Mouse (Mus musculus) urinary bladder, postnatal 10 days (tissue): ENCODE data around the gene Afg1l.

Source experiments
- DNase-seq: peaks from one replicate; pipeline ENCODE4 v3.0.0; 2022; ENCODE audit warnings: low spot score

Gene Afg1l

GRCm38 (mm10) chr10:42383708-42384107, 94.7 kb downstream of the Afg1l start:
- no peak for DNase-seq

- no peak for DNase-seq
Measured at GRCm38 (mm10) chr10:42364216-42364615, 114.1 kb downstream of the Afg1l start.

- no peak for DNase-seq
Measured at GRCm38 (mm10) chr10:42355980-42356379, 122.4 kb downstream of the Afg1l start.

- no peak for DNase-seq
Measured at GRCm38 (mm10) chr10:42347986-42348385, 130.4 kb downstream of the Afg1l start.

- DNase-seq = no peak
Measured at GRCm38 (mm10) chr10:42347127-42347526, 131.2 kb downstream of the Afg1l start.

GRCm38 (mm10) chr10:42346179-42346877, 132.0 kb downstream of the Afg1l start:
- no peak for DNase-seq

GRCm38 (mm10) chr10:42342714-42343113, 135.7 kb downstream of the Afg1l start:
- no peak for DNase-seq

- no peak for DNase-seq
Measured at GRCm38 (mm10) chr10:42341815-42342457, 136.4 kb downstream of the Afg1l start.

GRCm38 (mm10) chr10:42340426-42340793, 138.0 kb downstream of the Afg1l start:
- no peak for DNase-seq

- no peak for DNase-seq
Measured at GRCm38 (mm10) chr10:42339773-42340425, 138.5 kb downstream of the Afg1l start.

GRCm38 (mm10) chr10:42338456-42338855, 139.9 kb downstream of the Afg1l start:
- no peak for DNase-seq

GRCm38 (mm10) chr10:42327576-42327975, 150.8 kb downstream of the Afg1l start:
- no peak for DNase-seq

GRCm38 (mm10) chr10:42325305-42325704, 153.1 kb downstream of the Afg1l start:
- no peak for DNase-seq

- DNase-seq = no peak
Measured at GRCm38 (mm10) chr10:42323978-42324377, 154.4 kb downstream of the Afg1l start.

GRCm38 (mm10) chr10:42313222-42313786, 165.1 kb downstream of the Afg1l start:
- DNase-seq = no peak

GRCm38 (mm10) chr10:42312557-42312956, 165.8 kb downstream of the Afg1l start:
- no peak for DNase-seq

GRCm38 (mm10) chr10:42308687-42308987, 169.7 kb downstream of the Afg1l start:
- DNase-seq = no peak

GRCm38 (mm10) chr10:42307980-42308686, 170.2 kb downstream of the Afg1l start:
- DNase-seq = no peak

GRCm38 (mm10) chr10:42306422-42306821, 171.9 kb downstream of the Afg1l start:
- DNase-seq = no peak

GRCm38 (mm10) chr10:42300805-42301204, 177.6 kb downstream of the Afg1l start:
- no peak for DNase-seq

GRCm38 (mm10) chr10:42299967-42300366, 178.4 kb downstream of the Afg1l start:
- DNase-seq = no peak

GRCm38 (mm10) chr10:42299426-42299825, 178.9 kb downstream of the Afg1l start:
- no peak for DNase-seq

- DNase-seq = no peak
Measured at GRCm38 (mm10) chr10:42297954-42298353, 180.4 kb downstream of the Afg1l start.
